Mouse (Mus musculus) kidney, adult 9 months (tissue): Measurements from ENCODE around the gene Serinc2.

Source experiments
- DNase-seq: peaks from one replicate; pipeline ENCODE4 v3.0.0; 2022

Gene Serinc2

DNA sequence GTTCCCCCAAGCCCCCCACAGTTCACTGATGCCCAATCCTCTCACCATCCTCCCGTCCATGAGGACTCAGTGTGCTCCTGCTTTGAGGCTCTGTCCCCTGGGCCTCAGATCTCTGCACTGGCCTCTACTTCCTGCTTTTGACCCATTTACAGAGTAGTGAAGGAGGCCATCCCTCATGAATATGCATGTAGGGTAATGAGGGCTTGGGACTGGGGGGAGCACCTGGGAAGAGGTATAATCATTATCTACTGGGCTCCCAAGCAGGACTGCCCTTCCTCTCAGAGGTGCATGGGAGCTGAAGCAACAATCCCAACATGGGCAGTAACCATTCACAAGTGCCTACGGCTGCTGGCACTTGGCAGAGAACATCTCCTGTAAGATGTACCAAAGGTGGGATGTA lies at the start of gene Serinc2:
Gene Serinc2, minus strand, starts transcription at position 101 of the 400 bp plus-strand sequence.
- no peak for DNase-seq

DNA sequence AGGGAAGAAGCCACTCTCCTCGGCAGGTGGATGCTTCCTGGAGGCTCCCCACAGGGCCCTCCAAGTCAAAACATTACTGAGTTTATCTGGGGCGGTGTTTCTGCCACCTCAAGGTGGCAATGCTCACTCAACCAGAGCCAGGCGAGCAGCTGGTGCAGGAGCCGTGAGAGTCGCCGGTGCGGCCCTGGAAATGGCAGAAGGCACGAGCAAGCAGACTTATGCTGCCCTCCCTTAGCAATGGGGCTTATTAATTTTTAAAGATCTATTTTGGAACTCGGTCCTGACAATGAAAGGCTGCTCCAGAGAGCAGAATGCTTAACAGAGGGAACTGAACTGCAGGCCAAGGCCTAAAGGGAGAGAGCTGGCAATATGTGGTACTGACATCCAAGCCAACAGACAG lies 48.4 kb upstream of the Serinc2 start:
- no peak for DNase-seq

DNA sequence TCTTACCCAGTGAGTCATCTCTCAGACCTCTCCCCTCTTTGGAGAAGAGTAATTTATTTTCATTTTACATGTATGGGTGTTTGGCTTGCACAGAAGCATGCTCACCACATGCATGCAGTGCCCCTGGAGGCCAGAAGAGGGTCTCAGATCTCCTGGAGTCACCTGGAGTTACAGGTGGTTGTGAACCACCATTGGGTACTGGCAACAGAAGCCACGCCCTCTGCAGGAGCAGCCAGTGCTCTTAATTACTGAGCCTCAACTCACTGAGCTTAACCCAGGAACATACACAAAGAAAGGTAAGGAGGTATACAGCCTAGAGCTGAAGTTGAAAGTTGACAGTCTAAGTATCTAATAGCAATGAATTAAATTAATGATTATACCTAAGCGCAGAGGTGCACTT lies 46.4 kb upstream of the Serinc2 start:
- DNase-seq: no peak

DNA sequence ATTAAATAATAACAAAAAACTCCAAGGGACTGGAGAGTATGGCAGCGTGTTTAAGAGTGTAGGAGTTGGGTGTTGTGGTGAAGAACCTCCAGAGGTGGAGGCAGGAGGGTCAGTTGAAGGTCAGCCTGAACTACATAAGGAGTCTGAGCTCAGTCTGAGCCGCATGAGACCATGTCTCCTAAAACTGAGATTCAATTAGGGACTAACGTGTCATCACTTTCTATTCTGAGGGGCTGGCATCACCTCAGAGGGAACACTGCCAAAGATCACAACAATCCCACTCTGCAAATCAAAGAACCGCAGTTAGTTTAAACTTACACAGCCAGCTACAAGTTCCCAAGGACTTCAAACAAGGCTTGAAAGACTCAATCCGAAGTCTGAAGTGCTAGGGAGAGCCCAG lies 44.6 kb upstream of the Serinc2 start:
- no peak for DNase-seq

GRCm38 (mm10) chr4:130323165-130323564 lies 44.2 kb upstream of the Serinc2 start:
- no peak for DNase-seq

GRCm38 (mm10) chr4:130322567-130322966 lies 43.6 kb upstream of the Serinc2 start:
- no peak for DNase-seq

- no peak for DNase-seq
Observed at GRCm38 (mm10) chr4:130321640-130322039, 42.6 kb upstream of the Serinc2 start.

DNA sequence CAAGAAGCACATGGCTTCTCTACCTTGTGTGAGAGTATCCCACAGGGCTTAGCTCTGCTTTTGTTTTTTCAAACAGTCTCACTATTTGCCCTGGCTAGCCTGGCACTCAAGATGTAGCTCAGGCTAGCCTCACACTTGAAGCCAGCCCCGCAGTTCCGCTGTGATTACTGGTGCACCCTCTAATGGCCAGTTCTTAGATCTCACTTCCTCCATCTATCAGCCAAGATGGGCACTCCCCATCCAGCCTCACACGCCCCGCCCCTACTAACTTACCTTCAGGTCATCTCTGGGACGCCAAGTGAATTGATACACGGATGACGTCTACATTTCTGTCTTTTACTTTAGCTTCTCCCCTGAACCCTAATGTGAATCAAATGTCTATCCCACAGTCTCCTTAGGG lies 40.6 kb upstream of the Serinc2 start:
- DNase-seq: no peak

DNA sequence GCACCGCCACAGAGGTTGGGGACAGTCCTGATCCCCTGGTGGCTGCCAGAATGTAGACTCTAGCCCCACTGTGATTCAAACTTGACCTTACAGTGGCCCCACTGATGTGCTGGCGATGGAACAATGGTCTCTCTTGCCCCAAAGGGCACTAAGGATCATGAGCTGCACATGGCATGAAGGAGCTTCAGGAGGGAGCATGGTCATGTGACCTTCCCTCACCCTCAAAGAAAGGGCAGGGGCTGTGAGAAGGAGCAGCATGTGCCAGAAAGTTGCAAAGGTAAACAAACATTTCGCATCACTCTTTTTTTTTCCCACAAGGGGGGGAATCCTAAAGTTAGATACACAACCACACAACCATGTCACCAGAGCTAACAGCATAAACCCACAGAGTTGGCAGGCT lies 39.1 kb upstream of the Serinc2 start:
- DNase-seq: peak; percentile 50

- DNase-seq: no peak
Observed at GRCm38 (mm10) chr4:130316691-130317090, 37.7 kb upstream of the Serinc2 start.

DNA sequence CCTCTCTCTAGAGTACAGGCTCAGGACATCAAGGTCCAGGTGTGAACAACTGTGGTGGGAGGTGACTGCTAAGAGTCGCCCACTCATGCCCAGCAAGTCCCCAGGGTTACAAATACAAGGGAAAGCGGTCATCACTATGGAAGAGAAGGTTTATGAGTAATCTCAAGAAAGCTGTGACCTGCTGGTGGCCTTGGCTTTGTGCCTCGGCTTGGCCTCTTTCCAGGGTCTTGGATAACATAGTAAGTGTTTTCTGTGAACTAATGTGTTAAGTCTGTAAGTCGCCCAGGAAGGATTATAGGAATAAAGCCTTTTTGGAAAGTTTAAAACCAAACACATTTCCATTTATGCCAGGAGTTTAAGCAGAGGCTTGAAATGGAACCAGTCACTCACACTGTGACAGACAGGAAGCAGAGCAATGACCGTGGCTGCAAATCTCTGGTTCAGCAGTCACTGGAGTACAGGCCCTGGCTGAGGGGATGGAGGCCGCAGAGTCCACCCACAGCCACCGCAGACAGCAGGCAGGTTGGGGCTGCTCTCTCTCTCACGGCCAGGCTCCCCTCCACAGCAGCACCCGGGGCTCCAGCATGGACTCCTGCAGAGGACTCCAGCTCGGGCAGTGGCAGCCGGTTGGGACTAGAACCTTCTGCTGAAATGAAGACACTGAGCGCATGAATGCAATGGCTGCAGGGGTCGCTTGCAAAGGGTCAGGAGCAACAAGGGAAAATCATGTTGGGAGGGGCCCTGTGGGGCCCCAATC lies 36.9 kb upstream of the Serinc2 start:
- peak; percentile 85 for DNase-seq

DNA sequence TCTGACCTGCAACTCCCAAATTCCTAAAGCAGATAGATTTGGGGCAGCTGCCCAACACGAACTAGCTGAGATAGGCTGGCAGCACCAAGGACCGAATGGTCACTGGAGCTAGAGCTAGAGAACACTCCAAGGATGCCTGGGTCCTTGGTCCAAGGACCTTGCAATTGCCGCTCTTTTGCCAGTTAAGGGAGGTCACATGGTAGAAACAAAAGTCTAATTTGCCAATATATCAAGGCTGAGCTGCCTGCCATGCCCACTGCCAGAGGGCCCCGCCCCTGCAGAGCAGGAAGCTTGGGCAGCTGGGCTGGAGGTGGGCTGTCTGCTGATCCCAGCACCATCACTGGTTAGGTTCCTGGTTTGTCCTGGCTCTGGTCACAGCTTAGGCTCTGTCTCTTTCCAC lies 34.5 kb upstream of the Serinc2 start:
- no peak for DNase-seq

- no peak for DNase-seq
Observed at GRCm38 (mm10) chr4:130312526-130312925, 33.5 kb upstream of the Serinc2 start.

DNA sequence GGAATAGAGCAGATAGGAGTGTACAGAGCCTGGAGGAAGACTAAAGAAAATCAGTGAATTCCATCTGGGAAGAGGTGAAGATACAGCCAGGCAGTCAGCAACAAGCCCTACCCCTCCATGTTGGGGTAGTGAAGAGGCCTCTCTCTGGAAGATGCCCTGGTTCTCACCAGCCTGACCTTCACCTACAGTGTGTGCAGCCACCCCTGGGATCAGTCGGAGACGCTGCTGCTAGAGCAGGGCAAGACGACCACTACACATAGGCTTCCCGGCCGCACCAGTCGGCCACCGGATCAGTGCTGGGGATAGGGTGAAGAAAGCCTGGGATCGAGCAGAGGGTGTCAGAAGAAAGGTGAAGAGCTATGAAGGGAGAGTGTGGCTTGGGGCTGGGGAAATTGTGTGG lies 30.2 kb upstream of the Serinc2 start:
- DNase-seq: no peak

GRCm38 (mm10) chr4:130308231-130309081 lies 29.5 kb upstream of the Serinc2 start, which contains the start of the genes Fabp3 and Gm10570:
Fabp3 (plus strand) TSS chr4:130308595.
Gm10570 (minus strand) TSS chr4:130308674.
- DNase-seq: peak; percentile 69

DNA sequence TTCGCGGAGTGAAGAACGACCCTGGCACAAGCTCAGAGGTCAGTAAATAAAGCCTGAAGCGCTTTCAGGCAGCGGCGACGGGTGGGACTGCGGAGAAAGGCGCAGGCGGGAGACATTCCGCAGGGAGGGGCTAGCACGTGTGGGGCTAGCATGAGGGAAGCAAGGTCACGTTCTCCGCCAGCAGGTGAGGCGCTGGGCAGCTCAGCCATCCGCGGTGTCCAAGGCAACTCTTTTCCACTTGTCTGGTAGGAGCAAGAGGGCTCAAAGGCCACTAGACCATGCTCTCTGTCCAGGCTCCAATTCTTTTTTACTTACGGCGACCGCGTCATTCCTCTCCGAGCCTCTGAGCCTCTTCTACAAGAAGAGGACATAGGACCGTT lies 28.8 kb upstream of the Serinc2 start:
- DNase-seq: peak; percentile 95

DNA sequence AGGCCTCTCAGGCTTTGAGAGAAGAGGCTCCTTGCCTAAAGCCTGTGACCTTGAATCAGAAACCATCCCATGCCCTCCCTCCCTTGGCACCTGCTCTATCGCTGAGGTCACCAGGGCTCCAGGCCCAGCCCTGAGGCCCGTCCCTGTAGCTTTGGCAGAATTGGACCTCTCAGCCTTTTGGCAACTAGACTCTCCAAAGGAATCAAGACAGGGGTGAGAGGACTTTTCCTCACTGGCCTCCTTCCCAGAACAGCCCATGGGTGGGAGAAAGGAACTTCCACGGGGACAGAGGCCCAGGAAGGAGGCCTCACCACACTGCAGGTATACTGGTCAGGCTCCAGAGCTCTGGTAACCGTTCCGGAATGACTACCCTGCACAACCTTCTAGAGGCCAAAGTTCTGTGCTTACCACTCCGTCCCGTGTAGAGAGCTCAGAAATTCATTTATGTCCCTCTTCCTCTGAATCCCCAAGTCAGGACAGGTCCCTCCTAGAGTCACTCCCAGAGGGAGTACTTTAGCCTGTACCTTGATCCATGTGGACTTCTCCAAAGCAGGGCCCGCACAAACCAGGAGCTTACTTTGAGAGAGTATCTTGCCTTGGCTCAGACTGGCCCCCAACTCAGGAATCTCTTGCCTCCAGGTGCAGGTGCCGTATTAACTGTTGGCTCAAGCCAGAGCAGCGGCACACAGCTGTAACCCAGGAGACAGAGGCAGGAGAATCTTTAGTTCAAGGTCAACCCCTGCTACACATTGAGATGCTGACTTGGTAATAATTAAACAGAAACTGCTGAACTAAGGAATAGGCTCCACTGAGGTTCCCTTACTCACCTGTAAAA lies 28.0 kb upstream of the Serinc2 start:
- peak; percentile 85 for DNase-seq

- DNase-seq: no peak
Observed at GRCm38 (mm10) chr4:130304746-130305145, 25.7 kb upstream of the Serinc2 start.

DNA sequence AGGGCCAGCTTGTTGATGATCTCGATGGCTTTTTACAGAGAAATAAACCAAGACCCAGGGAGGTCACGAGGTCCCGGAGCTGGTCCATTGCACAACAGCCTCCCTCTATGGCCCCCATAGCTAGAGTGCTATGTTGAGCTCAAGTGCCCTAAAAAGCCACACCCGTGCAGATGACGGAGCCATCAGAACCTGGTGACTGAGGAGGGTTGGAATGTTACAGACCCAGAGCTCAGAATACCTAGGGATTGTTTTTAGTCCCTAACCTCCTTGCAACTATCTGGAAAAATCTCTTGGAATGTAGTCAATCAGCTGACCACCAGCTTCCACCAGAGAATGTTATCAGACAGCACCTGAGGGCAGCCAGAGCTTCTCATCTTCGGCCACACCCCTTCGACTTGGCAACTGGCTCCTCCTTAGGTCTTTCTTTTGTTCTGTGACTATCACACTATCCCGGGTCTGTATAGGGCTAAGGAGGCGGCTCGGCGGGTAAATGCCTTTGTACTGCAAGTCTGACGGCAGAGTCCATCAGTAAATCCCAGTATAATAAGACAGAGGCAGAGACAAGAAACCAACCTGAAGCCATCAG lies 23.4 kb upstream of the Serinc2 start:
- no peak for DNase-seq

GRCm38 (mm10) chr4:130299629-130300018 lies 20.6 kb upstream of the Serinc2 start:
- no peak for DNase-seq

GRCm38 (mm10) chr4:130298877-130299628 lies 20.0 kb upstream of the Serinc2 start:
- no peak for DNase-seq

GRCm38 (mm10) chr4:130297123-130297529 lies 18.1 kb upstream of the Serinc2 start:
- DNase-seq: peak; percentile 45
